Mouse (Mus musculus): ENCODE results near the gene Ubtd2.

The Ubtd2 gene

GRCm38 (mm10) chr11:32548240-32548639 lies 93.1 kb downstream of the Ubtd2 start:
- DNase-seq: no peak

- DNase-seq: peak; percentile 73 to 83
Measured at GRCm38 (mm10) chr11:32549236-32549635, 94.1 kb downstream of the Ubtd2 start.

GRCm38 (mm10) chr11:32550102-32550501 lies 94.9 kb downstream of the Ubtd2 start:
- DNase-seq: no peak

DNA sequence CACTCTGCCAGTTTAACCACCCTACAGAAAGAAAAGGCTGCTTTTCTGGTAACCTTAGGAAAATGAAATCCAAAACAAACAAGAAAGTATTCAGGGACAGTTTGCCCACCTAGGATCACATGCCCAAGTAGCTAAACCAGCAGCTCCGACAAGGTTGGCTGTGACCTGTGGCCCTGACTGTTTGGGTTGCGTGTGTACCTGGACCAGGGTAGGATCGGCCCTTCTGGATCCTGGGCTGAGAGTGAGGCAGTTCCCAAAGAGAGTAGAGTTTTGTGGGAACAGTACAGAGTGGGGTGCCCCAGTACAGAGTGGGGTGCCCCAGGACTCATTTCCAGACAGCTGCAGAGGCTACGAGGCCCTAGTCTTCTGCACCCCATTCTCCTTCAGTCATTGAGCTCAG lies 95.9 kb downstream of the Ubtd2 start:
- no peak for DNase-seq

GRCm38 (mm10) chr11:32551579-32552297 lies 96.6 kb downstream of the Ubtd2 start:
- DNase-seq: no peak

DNA sequence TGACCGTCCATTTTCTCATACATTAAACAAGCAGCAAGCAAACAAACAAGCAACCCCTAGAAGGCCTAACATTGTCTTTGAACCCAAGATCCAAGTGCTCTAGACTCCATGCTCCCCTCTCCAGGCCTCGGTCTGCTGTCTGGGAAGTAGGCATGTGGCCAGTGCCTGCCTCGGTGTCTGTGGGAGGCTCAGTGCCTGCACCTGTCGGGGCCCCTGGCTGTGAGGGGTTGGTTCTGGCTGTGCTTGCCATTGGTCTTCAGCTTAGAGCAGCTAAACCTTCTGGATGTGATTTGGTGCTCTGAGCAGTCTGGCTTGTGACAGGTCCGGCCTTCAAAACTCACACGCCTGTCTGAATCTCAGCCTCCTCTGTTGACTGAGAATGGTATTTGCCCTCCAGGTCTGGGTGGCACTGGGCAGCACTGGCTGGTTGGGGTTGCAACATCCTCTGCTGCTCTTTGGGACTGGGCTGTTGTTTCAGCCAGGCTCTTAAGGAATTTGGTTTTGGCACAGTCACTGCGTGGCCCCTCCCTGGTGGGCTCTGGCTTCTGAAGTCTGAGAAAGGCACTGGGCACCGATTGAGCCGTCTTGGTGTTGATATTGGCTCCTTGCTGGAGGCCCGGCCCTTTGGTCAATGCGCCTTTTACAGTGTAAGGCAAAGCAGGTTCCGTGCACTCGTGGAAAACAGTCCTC lies 97.4 kb downstream of the Ubtd2 start:
- no peak for DNase-seq

DNA sequence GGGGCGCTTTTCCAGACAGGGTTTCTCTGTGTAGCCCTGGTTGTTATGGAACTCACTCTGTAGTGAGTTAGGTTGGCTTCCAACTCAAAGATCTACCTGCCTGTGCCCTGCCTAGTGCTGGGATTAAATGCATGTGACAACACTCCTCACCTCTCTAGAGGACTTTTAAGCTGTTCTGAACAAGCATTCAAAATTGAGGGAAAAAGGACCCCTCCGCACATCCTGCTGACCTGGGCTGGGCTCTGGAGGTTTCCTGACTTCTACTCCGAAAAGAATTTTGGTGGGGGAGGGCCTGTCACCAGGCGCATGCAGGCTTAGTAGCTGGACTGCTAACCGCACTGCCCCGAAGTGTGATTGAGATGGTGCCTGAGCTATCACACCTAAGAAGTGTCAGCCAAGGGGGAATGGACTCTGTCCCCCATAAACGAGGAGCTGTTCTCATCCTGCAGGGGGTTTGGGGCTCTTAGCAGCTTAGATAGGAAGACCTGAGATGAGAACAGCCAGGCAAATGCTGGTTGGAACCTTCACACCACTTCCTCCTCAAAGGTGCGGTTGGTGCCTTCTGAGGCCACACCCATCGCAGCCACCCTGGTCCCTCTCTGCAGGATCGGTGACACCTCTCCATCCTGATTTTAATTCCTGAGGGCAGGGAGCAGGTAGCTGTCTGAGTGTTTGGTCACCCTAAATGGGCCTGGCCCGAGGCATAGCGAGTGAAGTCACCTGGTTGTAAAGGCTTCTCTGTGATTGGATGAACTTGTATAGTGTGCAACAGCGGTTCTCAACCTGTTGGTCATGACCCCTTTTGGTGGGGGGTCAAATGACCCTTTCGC lies 98.4 kb downstream of the Ubtd2 start:
- DNase-seq: no peak

DNA sequence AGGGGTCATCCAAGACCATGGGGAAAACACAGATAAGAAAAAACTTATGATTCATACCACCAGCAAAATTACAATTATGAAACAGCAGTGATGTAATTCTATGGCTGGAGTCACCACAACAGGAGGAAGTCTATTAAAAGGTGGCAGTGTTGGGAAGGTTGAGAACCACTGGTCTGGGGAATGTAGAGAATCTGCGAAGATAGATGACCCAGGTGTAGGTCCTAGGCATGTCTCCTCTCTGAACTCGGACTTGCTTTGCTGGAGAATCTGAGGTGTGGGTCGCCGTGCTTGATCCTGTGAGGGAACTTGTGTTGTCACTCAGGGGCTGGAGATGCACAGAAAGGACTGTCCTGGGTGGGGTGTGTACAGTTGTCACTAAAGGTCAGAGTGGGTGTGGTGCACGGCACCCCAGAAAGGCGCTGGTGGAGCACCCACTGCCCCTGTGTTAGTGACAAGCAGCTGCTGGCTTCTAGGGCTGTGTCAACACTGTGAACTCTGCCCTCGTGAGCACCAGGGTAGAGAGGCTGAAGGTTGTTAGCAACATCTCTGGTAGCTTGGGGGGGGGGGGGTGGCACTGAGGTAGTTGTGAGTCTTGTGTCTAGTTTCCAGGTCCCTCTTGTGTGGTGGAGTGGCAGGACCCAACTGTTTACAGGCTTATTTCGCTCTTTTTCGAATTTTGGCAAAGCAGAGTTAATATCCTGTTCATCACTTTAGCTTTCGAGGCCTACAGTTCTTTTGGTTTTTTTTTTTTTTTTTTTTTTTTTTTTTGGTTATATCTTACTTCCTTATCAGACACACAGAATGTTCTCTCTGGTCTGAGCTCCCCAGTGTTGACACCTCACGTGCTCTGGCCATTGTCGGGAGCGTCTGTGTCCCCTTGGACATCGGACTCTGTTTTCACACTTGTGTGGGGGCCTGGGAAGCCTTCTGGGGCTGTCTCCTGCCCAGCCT lies 99.2 kb downstream of the Ubtd2 start:
- no peak for DNase-seq

DNA sequence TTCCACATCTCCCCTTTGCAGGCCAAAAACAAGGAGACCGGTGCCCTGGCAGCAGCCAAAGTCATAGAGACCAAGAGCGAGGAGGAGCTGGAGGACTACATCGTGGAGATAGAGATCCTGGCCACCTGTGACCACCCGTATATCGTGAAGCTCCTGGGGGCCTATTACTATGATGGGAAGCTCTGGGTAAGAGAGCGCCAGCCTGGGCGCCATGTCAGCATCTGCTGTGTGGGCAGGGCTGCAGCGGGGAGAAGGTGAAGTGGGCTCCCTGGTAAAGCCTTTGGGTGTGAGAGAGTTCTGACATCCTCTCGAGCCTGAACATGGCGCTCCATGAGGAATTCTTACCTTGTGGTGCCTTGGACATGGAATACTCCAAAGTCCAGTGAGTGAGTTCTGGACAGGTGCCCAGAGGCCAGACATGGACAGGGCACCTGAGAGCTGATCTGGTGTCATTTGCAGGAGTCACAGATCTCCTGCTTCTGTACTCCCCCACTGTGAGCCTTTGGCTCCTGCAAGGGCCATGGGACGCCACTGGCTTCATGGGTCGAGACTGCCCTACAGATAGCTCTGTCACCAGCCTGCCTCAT lies 100.0 kb downstream of the Ubtd2 start:
- no peak for DNase-seq

- DNase-seq: no peak
Measured at GRCm38 (mm10) chr11:32556333-32556990, 101.3 kb downstream of the Ubtd2 start.

DNA sequence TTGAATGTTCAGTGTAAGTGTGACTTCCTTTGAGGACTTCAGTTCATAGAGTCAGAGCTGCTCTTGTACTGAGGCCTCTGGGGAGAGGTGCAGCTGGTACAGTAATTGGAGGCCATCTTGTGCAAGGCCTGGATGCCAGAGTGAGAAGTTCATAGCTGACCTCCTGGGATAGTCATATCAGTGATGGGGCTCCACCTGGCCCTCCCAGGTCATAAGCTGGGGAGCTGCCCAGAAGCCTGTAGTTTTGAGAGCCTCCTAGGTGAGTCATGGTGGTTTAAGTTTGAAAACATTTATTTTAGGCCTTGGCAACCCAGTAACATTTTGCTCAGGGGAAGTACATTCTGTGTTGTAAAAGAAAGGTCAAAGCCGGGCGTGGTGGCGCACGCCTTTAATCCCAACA lies 102.9 kb downstream of the Ubtd2 start:
- DNase-seq: no peak

DNA sequence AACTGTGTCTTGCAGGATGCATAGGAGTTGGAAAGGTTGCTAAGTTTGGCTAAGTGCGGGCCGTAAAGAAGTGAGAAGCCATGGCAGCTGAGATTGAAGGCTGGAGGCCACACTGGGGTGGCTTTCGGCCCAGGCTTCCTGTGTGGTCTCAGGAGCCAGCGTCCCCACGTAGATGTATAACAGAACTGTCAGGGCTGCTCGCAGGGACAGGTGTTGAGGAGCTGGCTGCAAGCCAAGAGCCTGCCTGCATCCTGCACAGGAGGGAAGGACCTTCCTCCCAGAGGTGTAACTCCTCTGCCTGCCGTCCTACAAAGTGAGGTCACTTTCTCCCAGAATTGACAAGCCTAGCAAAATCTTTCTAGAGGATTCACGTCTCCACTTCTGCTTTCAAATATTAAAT lies 103.5 kb downstream of the Ubtd2 start:
- peak in 1 of 2 experiments; percentile 52 for DNase-seq

GRCm38 (mm10) chr11:32560015-32560770 lies 105.0 kb downstream of the Ubtd2 start:
- no peak for DNase-seq

DNA sequence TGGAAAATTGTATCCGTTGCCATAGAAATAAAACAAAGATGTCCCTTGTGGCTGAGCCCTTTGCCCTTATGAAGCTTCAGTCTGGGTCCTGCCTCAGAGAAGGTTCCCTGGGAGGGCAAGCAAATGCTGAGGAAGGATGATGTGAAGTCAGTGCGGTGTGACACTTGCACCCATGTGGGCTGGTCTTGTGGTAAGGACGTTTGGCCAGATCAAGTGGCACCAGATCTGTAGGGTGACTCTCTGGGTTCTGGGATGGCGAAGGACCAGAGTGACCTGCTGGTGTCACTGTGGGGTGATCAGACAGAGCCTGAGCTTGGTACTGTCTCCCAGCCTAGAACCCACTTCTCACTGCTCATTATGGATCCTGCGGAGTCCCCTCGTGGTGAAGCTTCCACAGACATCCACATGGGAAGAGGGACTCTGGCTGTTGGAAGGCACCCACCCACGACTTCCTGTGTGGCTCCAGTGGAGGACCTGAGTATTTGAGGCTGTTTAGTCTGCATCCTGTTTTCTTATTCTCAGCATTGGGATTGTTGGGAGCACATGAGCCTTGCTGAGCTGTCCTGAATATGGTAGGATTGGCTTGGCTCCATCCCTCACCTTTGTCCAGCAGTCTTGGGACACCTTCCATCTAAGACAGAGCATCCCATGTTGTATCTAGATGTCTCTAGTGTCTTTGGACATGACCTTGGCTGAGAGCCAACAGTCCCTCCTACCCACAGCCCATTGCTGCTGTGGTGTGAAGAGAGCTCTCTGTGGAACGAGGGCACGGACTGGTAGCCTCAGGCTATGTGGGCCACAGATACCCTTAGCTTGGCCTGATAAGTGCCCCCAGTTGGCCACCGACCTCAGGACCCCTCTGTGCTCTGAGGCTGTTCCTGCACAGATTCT lies 106.5 kb downstream of the Ubtd2 start:
- no peak for DNase-seq

DNA sequence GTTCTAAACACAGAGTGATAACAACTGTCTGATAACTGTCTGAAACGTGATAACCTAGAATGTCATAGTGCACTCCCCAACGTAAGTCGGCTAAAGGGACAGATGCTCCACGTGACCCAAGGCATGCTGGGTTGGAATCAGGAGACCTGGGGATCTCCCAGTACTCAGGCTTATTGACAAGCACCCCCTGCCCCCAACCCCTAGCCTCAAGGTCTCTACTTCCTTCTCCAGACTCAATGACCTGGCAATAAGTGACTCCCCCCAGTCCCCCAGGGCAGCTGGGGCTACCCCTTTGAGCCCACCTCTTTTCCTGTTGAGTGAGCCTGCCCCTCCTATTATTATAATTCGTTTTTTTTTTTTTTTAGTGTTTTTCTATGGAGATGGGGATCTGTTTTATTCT lies 107.5 kb downstream of the Ubtd2 start:
- no peak for DNase-seq

DNA sequence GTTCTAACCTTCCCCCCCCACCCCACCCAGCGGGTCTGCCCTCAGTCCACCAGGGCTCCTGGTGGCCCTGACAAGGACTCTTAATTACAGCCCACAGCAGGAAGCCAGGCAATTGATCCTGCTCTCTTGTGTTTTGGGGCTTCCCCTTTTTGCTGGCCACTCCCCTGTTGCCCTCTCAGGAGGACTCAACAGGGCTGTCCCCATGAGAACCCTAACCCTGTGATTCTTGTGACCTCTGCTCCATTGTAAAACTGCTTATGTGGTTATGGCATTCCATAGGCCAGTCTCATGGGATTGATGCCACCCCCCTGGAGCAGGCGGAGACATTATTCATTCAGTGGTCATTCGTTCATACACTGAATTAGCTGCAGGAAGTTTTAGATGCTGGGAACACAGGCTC lies 108.5 kb downstream of the Ubtd2 start:
- no peak for DNase-seq

DNA sequence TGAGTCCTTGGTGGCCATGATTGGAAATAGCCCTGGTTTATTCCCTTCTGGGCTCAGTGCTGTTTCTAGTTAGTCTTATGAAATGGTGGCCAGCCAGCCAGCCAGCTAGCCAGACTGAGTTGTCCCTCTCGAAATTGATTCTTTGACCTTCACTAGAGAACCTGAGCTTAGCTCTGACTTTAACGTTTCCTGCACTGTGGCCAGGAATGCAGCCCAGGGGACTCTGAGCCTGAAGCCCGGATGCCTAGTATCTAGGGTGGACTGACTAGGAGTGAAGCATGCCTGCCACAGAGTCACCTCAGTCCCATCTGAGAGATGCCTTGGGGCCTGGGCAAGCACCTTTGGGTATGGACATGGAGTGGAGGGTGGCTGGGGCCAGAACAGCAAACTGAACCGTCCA lies 109.5 kb downstream of the Ubtd2 start:
- DNase-seq: no peak

- DNase-seq: no peak
Measured at GRCm38 (mm10) chr11:32565088-32565487, 109.9 kb downstream of the Ubtd2 start.

DNA sequence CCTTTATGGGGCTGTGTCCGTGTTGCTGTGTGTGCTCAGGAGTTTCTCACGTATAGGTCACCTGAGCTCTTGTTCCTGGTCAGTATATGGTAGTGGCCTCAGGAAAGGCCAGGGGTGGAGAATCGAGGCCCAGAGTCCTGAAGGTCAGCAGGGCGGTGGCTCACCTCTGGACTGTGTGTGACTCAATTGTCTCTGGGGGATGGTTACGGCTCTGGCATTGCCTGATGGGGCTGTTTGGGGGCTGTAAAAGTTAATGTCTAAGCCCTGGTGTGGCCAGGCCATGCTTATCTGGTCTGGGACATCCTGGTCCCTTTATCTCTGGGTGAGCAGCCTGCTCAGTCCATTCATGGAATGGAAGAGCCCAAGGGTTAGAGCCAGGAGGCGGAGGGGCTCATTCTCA lies 111.0 kb downstream of the Ubtd2 start:
- DNase-seq: no peak
